Mouse (Mus musculus): ENCODE data around the gene Apol6.

- TF ChIP-seq CTCF (IDR thresholded peaks at IDR 0.05; ENCODE audit: extremely low read depth, insufficient read depth, low read length) (no peak), POLR2A (IDR thresholded peaks at IDR 0.05; ENCODE audit: extremely low read depth, insufficient read depth, low read length) (no peak)
Measured at GRCm38 (mm10) chr15:77054611-77055175, 10.2 kb downstream of the Apol6 start.

Data from cortical plate, adult 2 months (tissue).